Mouse (Mus musculus) cerebellum, adult 2 months (tissue): ENCODE data around the gene Elk3. TPM values are rescaled to one million over a fixed set of nuclear protein-coding genes. Genes with fewer than 3 reads are reported as not detected.

Source experiments
- DNase-seq, 2 experiments: peaks; one replicate each; pipeline ENCODE4 v3.0.0; 2021
- H3K27ac ChIP-seq: fragments of 200-500 bp; 2 replicates; pipeline ENCODE4 v1.5.1; 2012; ENCODE audit warnings: low read length, control low read depth, inconsistent platforms; ENCODE audit not compliant: insufficient read depth
- H3K27me3 ChIP-seq: fragments of 200-500 bp; 2 replicates; pipeline ENCODE4 v1.6.1; 2012; ENCODE audit warnings: inconsistent platforms, mild to moderate bottlenecking, low read length, moderate library complexity; ENCODE audit not compliant: control insufficient read depth, insufficient read depth
- H3K4me1 ChIP-seq: fragments of 200-500 bp; 2 replicates; pipeline ENCODE4 v1.6.1; 2011; ENCODE audit warnings: low read length; ENCODE audit not compliant: control insufficient read depth, insufficient read depth
- H3K4me3 ChIP-seq: fragments of 200-500 bp; replicated peaks from 2 replicates; pipeline ENCODE3; 2011; ENCODE audit warnings: mild to moderate bottlenecking, low read depth, low read length, control low read depth; ENCODE audit not compliant: insufficient read depth
- CTCF ChIP-seq: fragments of 200-500 bp; IDR thresholded peaks from 2 replicates; pipeline ENCODE4 v1.5.1; 2011; ENCODE audit warnings: low read depth, mild to moderate bottlenecking, control low read depth, low read length, moderate library complexity, borderline replicate concordance; ENCODE audit not compliant: insufficient read depth
- POLR2A ChIP-seq: fragments of 200-500 bp; IDR thresholded peaks from 2 replicates; pipeline ENCODE4 v1.6.1; 2011; ENCODE audit warnings: low read length, control low read depth, borderline replicate concordance; ENCODE audit not compliant: insufficient read depth
- WGBS: fragments of 180-500 bp; shearing (Covaris S2); methylation state at CpG from one replicate; pipeline ENCODE4 v1.1.7; 2018; 5-methylcytosine and 5-hydroxymethylcytosine counted together
- polyA plus RNA-seq: library from polyadenylated mRNA; depleted of rRNA; stranded (reverse); fragments of >200 nt; gene quantifications from 2 replicates; pipeline ENCODE4 v1.2.3, GENCODE M21; 2012

Gene Elk3
- polyA plus RNA-seq, 1 experiment, result 5.9 TPM

DNA sequence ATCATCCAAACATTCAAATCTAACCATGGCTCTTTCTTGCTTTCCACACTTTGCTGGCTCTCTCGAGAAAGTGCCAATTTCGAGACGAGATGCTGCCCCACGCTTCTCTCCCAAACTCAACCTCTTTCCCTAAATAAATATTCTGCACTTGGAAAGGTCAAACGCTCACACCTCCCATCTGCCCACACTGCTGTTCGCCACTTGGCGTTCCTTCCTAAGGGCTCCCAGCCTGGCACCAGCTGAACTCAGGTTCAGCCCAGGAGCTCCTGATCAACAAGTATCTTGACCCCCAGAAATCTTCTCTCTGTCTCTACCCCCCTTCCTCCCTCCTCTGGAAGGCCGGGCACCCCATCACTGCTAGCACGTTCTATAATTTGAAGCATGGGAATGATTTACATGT, 34.1 kb downstream of the Elk3 start:
- Histone ChIP-seq H3K27me3 (no peaks in the 10 kb centered on the region), H3K4me1 (peaks cover 42% of the 10 kb centered on the region), H3K4me3 (no peak overlapping the region), H3K27ac (peak overlapping the region; percentile 84)
- no peak for TF ChIP-seq CTCF
- peak; percentile 1; the same call in 1 of the 2 replicates for TF ChIP-seq POLR2A
- DNase-seq, result peak; percentile 79 to 82
- 4% methylated on average over 9 of the region's 9 CpGs for WGBS

DNA sequence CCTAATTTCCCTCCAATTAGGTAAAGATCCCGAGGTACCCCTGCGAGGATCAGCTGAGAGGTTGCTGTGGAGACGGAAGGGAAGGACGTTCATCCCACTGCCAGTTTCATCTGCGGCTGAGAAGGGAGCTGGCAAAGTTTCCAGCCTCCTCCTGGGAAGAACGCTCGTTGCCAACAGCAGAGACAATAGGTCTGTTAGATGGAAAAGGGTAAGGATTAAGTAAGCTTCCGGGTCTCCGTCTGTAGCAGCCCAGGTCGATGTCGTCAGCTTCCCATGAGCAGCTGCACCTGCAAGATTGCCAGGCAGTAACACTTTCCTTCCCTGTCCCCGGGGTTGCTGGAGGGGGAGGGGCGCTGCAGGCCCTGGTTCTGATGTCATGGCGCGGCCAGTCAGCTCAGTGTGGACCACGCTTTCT, 34.6 kb downstream of the Elk3 start:
- DNase-seq, result peak; percentile 94 to 96
- H3K27ac ChIP-seq, result peak overlapping the region; percentile 84
- no peak for TF ChIP-seq CTCF
- TF ChIP-seq POLR2A, result peak; percentile 8; the same call in 1 of the 2 replicates
- H3K4me1 ChIP-seq, result peaks cover 42% of the 10 kb centered on the region
- peak overlapping the region; percentile 38 for H3K4me3 ChIP-seq
- H3K27me3 ChIP-seq, result no peaks in the 10 kb centered on the region
- WGBS, result under 1% methylated on average over 16 of the region's 16 CpGs

DNA sequence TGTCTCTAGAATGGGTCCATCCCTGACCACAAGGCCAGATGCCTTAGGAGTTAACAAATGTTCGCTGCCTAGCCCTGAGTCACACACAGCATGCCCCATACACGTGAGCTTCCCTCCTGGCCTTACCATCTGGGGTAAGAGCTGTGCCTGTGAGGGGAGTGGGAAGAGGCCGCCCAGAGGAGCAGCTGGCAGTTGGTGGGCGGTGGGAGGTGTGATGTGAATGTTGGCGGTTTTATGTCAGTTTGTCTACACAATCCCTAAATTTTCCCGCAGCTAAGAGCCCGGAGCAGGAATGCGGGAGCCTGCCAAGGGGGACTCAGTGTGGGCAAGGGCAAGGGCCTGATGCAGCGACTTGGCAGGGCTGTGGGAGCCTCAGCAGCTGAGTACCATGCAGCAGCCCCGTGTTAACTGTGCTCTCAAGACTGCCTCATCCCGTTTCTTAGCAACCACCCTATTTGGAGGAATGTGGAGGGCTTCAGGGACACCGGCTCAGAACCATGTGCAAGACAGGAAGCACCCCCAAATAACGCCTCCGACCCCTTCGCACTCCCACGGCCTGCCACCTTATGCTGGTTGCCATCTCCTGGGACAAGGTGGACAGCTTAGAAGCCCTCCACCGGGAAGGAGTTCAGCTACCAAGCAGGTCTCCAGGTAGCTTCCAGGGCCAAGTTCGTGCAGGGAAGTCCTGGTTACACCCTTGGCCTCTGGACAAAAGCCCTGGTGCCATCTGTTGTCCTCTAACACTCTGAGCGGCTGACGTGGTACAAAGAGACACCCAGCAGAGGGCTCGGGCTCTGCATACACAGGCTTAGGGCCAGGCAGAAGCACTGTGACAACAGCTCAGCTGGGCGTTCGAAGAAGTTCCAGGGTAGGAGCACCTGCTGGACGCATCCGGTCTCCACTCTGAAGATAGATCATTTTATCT, 35.5 kb downstream of the Elk3 start:
- Histone ChIP-seq H3K4me1 (peaks cover 33% of the 10 kb centered on the region), H3K27me3 (no peaks in the 10 kb centered on the region), H3K27ac (peak overlapping the region; percentile 84), H3K4me3 (peak overlapping the region; percentile 32)
- TF ChIP-seq POLR2A (no peak; the same call in 1 of the 2 replicates), CTCF (no peak)
- DNase-seq, result peak; percentile 95 to 98
- 5% methylated on average over 25 of the region's 25 CpGs for WGBS

DNA sequence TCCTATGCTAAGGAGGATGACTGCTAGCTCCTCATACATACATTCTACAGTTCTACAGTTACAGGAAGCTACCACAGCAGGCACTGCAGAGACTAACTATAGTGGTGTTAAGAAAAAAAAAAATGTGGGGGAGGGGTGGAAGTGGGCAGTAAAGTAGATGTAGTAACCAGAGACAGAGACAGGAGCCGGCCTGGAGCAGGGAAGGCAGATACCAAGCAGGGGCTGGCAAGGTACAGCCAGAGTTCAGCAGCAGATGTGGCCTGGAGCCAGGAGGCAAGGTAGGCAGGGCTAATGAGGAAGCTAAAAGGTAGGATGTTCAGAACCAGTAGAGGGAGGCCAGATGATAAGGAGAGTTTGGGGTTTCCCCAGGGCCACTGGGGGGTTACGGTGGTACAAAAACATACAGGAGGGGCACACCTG, 36.6 kb downstream of the Elk3 start:
- no peak overlapping the region for H3K4me3 ChIP-seq
- WGBS, result 75% methylated on average over 2 of the region's 2 CpGs
- H3K27ac ChIP-seq, result peak overlapping the region; percentile 84; the same call in 1 of the 2 replicates
- DNase-seq, result no peak
- TF ChIP-seq POLR2A (no peak), CTCF (no peak)
- no peaks in the 10 kb centered on the region for H3K27me3 ChIP-seq
- peaks cover 30% of the 10 kb centered on the region for H3K4me1 ChIP-seq

DNA sequence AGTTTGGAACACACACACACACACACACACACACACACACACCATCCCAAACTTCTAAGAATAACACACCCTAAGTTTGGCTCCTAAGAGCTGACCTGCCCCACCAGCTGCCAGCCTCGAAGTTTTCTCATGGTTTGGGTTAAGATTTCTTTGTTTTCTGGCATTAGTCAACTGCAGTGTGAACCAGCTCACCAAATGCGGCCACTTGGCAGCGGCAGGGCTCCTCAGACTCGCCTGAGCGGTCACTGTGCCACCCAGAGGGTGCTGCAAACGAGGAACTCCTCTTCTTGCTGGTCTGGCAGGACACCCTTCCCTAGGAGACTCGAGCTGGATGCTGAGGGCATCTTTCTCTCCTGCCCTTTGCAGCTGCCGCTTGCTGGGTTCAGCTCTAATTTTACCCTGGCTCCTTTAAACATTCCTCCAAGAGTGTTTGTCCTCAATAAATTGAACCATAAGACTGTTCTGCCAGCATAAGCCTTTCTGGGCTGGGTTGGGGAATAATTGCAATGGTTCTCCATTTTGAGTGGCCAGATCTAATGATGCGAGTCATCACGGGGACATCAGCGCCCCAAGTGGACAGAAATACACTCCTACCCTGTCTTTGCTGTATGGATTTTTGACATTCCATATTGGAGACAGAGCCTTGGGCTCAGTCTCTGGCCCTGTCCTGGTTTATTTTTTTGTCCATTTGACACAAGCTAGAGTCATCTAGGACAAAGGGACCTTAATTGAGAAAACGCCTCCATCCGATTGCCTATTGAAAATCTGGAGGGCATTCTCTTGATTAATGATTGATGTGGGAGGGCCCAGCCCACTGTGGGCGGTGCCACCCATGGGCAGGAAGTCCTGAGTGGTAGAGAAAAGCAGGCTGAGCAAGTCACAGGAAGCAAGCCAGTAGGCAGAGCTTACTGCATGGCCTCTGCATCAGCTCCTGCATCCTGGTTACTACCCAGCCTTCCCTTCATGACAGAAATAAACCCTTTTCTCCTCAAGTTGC, 37.7 kb downstream of the Elk3 start:
- no peaks in the 10 kb centered on the region for H3K27me3 ChIP-seq
- peaks cover 30% of the 10 kb centered on the region for H3K4me1 ChIP-seq
- peak in 1 of 2 experiments; percentile 52 for DNase-seq
- WGBS, result 44% methylated on average over 14 of the region's 14 CpGs
- TF ChIP-seq CTCF, result peak; percentile 51; the same call in 1 of the 2 replicates
- TF ChIP-seq POLR2A, result no peak
- no peak overlapping the region for H3K4me3 ChIP-seq
- no peak overlapping the region for H3K27ac ChIP-seq

DNA sequence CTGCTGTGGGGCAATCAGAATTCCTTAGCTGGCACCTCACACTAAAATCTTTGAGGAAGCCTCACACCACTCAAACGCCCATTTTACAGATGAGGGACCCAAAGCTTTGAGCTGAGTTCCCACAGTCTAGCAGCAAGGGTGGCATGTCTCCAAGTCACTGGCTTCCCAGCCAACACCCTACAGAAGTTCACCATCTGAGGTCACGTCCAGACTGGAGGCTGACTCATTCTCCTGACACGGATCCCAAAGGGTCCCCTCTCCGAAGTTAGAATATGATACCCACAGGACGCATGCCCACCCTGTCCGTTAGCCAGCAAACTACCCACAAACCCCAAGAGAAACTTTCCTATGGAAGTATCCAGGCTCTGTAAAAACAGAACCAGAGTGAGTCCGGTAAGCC, 39.1 kb downstream of the Elk3 start:
- 68% methylated on average over 7 of the region's 7 CpGs for WGBS
- peaks cover 24% of the 10 kb centered on the region for H3K4me1 ChIP-seq
- TF ChIP-seq POLR2A (no peak), CTCF (no peak)
- no peak for DNase-seq
- no peak overlapping the region for H3K27ac ChIP-seq
- H3K4me3 ChIP-seq, result no peak overlapping the region
- H3K27me3 ChIP-seq, result no peaks in the 10 kb centered on the region

DNA sequence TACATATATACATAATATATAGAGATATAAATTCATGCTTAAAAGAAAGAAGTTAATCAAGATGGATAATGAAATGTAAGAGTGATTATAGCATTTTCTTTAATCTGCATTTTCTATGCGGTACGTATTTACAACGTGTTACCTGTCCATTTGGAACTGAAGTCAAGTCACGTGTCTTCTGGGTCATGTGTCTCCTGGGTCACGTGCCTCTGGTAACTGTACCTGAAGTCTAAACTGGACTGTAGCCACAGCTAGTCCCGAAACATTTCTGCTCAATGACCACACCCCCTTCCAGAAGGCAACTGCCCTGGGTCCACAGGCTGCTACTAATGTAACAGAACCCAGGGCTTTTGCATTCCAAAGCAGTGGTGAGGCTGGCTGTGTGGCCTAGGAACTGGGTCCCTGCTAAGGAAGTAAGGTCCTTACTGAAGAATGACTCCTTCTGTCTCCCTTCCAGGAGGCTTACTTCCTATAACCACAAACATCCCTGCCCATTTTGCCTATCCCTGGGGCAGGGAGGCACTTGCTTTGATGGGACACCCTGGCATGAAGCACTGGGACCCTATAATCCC, 40.0 kb downstream of the Elk3 start:
- peaks cover 23% of the 10 kb centered on the region for H3K4me1 ChIP-seq
- no peak overlapping the region for H3K27ac ChIP-seq
- 90% methylated on average over 6 of the region's 6 CpGs for WGBS
- DNase-seq, result no peak
- H3K27me3 ChIP-seq, result no peaks in the 10 kb centered on the region
- H3K4me3 ChIP-seq, result no peak overlapping the region
- TF ChIP-seq POLR2A, result no peak
- TF ChIP-seq CTCF, result no peak
